Mouse (Mus musculus): ENCODE measurements around the gene Olfr315.
"Not testable (repeated sequence)": the region's sequence is repeated elsewhere in the genome, so short reads cannot be mapped to it uniquely, and the experiment has no call there.

Gene Olfr315

DNA sequence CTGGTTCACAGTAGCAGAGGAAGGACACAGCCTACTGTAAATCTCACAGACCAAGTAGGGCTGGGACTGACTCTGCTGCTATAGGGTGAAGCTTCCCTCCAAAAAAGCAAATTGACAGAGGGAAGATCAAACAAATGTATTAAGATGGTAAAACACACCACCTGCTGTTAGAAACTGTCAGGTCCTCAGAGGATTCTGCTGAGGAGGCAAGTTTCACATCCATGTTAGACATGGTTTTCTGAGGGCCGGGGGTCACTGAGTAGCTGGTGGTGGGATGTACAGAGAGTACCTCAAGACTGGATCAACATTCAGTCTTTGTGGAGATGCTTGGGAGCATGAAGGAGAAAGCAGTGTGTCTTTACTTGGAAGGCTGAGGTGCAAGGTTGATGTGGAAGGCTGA lies 42.7 kb downstream of the Olfr315 start:
- no peak for DNase-seq (ENCODE audit: low spot score)

DNA sequence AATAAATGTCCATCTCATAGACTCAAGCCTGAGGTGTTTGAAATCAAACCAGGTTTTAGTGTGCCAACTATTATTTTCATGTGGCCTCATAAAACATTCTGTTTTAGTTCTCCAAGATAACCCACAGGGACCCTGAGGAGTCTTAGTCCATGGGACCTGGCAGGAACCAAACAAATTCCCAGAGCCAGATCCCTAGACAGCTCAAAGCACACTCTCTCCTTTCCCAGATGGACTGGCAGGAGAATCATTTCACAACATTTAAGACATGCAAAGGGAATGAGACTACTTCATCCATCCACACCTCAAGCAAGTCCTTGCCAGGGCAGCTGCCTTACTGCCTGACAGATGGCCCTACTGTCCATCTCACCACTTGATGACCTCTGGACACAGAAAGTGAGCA lies 55.9 kb downstream of the Olfr315 start, which contains the start of gene Olfr312:
Gene Olfr312, plus strand, starts transcription at position 301 of the 400 bp plus-strand sequence.
- not testable (repeated sequence) for DNase-seq (ENCODE audit: low spot score)

DNA sequence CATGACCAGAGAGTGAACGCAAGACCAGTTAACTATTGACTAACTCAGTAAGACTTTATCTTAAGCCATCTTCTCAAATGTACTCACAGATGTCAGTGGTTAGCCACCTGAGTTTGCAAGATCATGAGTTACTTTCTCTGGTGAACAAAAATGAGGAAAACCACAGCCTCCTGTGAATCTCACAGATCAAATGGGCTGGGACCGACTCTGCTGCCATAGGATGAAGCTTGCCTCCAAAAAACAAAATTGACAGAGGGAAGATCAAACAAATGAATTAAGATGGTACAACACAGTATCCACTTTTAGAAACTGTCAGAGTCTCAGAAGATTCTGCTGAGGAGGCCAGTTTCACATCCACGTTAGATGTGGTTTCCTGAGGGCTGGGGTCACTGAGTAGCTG lies 56.8 kb downstream of the Olfr315 start:
- no peak for DNase-seq (ENCODE audit: low spot score)

Data from ovary, postnatal 10 days (tissue).